Mouse (Mus musculus): ENCODE data around the gene Gm3005. TPM values are rescaled to one million over a fixed set of nuclear protein-coding genes. Genes with fewer than 3 reads are reported as not detected.
"Not testable (repeated sequence)": the region's sequence is repeated elsewhere in the genome, so short reads cannot be mapped to it uniquely, and the experiment has no call there.

The Gm3005 gene
- total RNA-seq (2021), result not detected
- long read RNA-seq, experiment 1, partial matches to known transcripts, result 0 of 17 reads
- long read RNA-seq, experiment 1, other reads (novel, unspliced or antisense), result 17 of 17 reads
- long read RNA-seq, experiment 2, partial matches to known transcripts, result 1 of 10 reads
- long read RNA-seq, experiment 2, other reads (novel, unspliced or antisense), result 9 of 10 reads

DNA sequence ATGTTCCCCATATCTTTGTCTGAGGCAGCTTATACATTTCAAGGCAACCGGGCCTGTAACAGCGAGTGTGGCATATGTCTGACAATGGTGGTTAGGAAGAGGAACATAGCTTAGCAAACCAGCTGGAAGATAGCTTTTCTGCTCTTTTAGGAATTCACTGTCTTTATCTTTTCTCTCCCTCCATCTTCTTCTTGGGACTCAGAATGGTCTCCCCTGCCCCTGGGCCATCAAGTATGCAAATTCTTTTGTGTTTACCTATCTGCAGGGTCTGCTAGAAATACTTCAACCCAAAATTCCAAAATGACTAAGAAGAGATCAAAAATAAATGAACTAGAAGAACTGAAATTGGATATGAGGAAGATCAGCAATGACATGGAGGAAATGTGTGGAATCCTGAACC is at the start of gene Gm3005:
TSS of gene Gm3005 (plus strand) at position 301 of the 400 bp plus-strand sequence.
- not testable (repeated sequence) for DNase-seq (ENCODE audit: low spot score in 2 of 2)

DNA sequence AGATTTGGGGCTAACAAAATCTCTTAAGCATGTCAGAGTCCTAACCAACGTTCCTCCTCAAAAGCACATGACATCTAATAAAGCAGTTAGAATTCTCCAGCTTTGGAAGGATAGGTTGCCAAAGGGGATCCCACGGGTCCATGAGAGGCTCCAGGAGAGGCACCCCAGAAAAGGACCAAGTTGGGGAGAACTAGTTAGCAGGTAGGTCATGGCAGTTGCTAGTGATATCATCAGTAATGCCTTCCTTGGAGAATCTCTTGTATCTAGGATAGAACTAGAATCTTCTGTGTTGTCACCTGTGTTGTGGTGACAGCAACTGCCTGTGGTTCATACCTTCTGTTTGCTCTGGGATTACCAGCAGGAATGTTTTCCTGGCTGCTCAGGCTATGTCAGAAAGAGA is 33.1 kb upstream of the Gm3005 start, which contains the start of gene Gm10413:
TSS of gene Gm10413 (plus strand) at position 301 of the 400 bp plus-strand sequence.
- DNase-seq (ENCODE audit: low spot score in 2 of 2), result not testable (repeated sequence)

DNA sequence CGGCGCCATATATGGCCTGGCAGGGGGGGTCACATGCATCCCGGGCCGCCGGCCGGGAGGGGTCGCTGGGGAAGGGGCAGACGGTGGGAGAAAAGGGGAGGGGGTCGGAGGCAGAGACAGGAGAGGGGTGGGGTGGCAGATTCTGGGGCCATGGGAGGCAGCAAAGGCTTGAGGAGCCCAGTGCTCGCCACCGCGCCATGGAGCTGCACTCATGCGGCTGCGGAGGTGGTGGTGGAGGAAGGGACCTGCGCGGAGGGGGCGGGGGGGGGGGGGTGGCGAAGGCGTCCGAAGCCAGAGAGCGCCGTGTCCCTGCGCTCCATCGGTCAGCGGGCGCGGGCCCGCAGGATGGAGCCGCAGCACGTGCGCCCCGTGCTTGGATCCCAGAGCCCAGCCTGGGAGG is 15.6 kb upstream of the Gm3005 start, which contains the start of gene Gm10409:
TSS of gene Gm10409 (plus strand) at position 301 of the 400 bp plus-strand sequence.
- not testable (repeated sequence) for DNase-seq (ENCODE audit: low spot score in 2 of 2)

DNA sequence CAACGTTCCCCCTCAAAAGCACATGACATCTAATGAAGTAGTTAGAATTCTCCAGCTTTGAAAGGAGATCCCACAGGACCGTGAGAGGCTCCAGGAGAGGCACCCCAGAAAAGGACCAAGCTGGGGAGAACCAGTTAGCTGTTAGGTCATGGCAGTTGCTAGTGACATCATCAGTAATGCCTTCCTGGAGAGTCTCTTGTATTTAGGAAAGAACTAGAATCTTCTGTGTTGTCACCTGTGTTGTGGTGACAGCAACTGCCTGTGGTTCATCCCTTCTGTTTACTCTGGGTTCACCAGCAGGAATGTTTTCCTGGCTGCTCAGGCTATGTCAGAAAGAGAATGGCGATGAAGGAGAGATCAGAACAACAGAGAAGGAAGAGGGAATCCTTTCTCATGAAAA is 21.2 kb downstream of the Gm3005 start, which contains the start of gene Gm10408:
TSS of gene Gm10408 (plus strand) at position 301 of the 400 bp plus-strand sequence.
- not testable (repeated sequence) for DNase-seq (ENCODE audit: low spot score in 2 of 2)

DNA sequence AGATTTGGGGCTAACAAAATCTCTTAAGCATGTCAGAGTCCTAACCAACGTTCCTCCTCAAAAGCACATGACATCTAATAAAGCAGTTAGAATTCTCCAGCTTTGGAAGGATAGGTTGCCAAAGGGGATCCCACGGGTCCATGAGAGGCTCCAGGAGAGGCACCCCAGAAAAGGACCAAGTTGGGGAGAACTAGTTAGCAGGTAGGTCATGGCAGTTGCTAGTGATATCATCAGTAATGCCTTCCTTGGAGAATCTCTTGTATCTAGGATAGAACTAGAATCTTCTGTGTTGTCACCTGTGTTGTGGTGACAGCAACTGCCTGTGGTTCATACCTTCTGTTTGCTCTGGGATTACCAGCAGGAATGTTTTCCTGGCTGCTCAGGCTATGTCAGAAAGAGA is 206.3 kb downstream of the Gm3005 start, which contains the start of gene Gm3012:
TSS of gene Gm3012 (plus strand) at position 301 of the 400 bp plus-strand sequence.
- DNase-seq (ENCODE audit: low spot score in 2 of 2), result not testable (repeated sequence)

Other genes starting within 250 kb of the Gm3005 start
- not detected for gene Gm5795, start 239.8 kb upstream of the Gm3005 start, total RNA-seq (2021)
- 1 to 10 TPM; 3.6 to 6.5 TPM for gene D830030K20Rik, start 219.6 kb upstream of the Gm3005 start, total RNA-seq (2021)
- not detected for gene Gm2956, start 95.5 kb upstream of the Gm3005 start, total RNA-seq (2021)
- not detected for gene Gm10413, start 33.0 kb upstream of the Gm3005 start, total RNA-seq (2021)
- 1 to 10 TPM in 1 of 2 experiments, not detected in 1; 1.2 TPM for gene Gm10409, start 15.5 kb upstream of the Gm3005 start, total RNA-seq (2021)
- gene Gm10408, start 21.3 kb downstream of the Gm3005 start, total RNA-seq (2021), result under 1 TPM in 1 of 2 experiments, not detected in 1; 0.33 TPM
- gene Gm3012, start 206.4 kb downstream of the Gm3005 start, total RNA-seq (2021), result not detected
- 1 to 10 TPM; 1.2 to 3.4 TPM for gene Gm3020, start 223.9 kb downstream of the Gm3005 start, total RNA-seq (2021)

Measured in left cerebral cortex, adult 18-20 months (tissue).